Mouse (Mus musculus) C2C12 (cell line): Measurements from ENCODE around the gene Arrdc3.

Experiments
- CEBPB ChIP-seq: IDR thresholded peaks from one replicate; pipeline ENCODE4 v1.6.1; 2011; ENCODE audit warnings: low read depth, mild to moderate bottlenecking, control low read depth, moderate library complexity
- CTCF ChIP-seq: IDR thresholded peaks from one replicate; pipeline ENCODE4 v1.5.1; 2011; ENCODE audit not compliant: control insufficient read depth, insufficient read depth, insufficient read length
- MAX ChIP-seq: IDR thresholded peaks from one replicate; pipeline ENCODE4 v1.6.1; 2011; ENCODE audit warnings: mild to moderate bottlenecking, control low read depth
- MYOD1 ChIP-seq: IDR thresholded peaks from one replicate; pipeline ENCODE4 v1.6.1; 2011; ENCODE audit warnings: low read depth; ENCODE audit not compliant: control insufficient read depth, insufficient read length
- MYOG ChIP-seq: IDR thresholded peaks from one replicate; pipeline ENCODE4 v1.6.1; 2011; ENCODE audit not compliant: control insufficient read depth, insufficient read length; ENCODE audit errors: extremely low read depth
- USF1 ChIP-seq: IDR thresholded peaks from one replicate; pipeline ENCODE4 v1.6.1; 2011; ENCODE audit warnings: low read depth, mild to moderate bottlenecking, control low read depth, moderate library complexity

- TF ChIP-seq CTCF (no peak), MAX (no peak), CEBPB (no peak), USF1 (no peak), MYOG (no peak), MYOD1 (no peak)
Measured at GRCm38 (mm10) chr13:80913361-80913760, 30.2 kb downstream of the Arrdc3 start.
